Mouse (Mus musculus): Measurements from ENCODE around the gene Ints6. TPM values are rescaled to one million over a fixed set of nuclear protein-coding genes. Genes with fewer than 3 reads are reported as not detected.

Ints6 gene
- polyA plus RNA-seq, 1 experiment: 3.7 TPM

DNA sequence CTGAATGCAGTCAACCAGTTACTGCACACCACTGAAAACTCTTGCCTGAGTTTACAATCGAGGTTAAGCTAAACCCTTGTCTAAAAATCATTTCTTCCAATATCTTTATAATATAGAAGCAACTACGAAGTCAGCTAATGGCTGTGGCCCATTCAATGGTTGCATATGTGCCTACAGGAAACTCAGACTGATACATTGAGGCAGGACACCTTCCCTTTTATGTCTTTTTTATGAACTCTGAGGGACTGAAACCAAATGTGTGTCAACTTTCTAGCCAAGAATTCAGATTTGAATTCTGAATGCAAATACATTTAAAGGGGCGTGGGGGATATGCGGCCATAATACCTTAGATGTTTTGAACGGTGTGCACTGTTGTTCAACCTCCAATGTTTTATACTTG, 2.3 kb downstream of the Ints6 start:
- Histone ChIP-seq H3K4me3 (replicated peaks) (no peak overlapping the region), H3K27me3 (replicated peaks) (no peaks in the 10 kb centered on the region), H3K36me3 (replicated peaks; ENCODE audit: low read length) (peaks cover 35% of the 10 kb centered on the region), H3K4me1 (peaks cover 59% of the 10 kb centered on the region), H3K9me3 (no peaks in the 10 kb centered on the region)
- TF ChIP-seq FLI1 (IDR thresholded peaks at IDR 0.05; ENCODE audit: low read length): no peak
- no peak for TF ChIP-seq GATA1 (IDR thresholded peaks at IDR 0.05; ENCODE audit: borderline replicate concordance, low read length)

DNA sequence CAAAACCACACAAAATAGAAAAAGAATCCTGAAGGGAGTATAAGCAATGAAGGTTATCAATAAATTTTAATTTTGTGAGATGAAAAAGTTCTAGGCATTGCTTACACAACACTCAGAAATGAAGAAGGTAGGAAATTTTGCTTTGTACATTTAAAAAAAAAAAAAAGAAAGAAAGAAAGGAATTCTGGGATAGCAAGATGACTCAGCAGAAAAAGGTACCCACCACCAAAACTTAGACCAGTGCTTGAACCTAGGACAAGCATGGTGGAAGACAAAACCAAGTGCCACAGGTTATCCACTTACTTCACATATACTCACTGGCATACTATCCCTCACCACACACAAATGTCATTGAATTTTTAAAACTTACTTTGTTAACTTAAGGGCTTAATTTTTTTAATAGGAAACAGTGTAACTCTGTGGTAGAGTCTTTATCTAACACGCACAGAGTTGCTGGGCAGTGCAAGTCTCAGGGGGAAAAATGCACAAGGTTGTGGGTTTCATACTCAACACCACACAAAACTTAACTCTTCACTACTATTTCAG, 5.8 kb downstream of the Ints6 start:
- TF ChIP-seq GATA1 (IDR thresholded peaks at IDR 0.05; ENCODE audit: borderline replicate concordance, low read length) (no peak), FLI1 (IDR thresholded peaks at IDR 0.05; ENCODE audit: low read length) (no peak)
- Histone ChIP-seq H3K27me3 (replicated peaks) (no peaks in the 10 kb centered on the region), H3K9me3 (no peaks in the 10 kb centered on the region), H3K4me3 (replicated peaks) (no peak overlapping the region), H3K36me3 (replicated peaks; ENCODE audit: low read length) (peaks cover 47% of the 10 kb centered on the region), H3K4me1 (peaks cover 71% of the 10 kb centered on the region)

DNA sequence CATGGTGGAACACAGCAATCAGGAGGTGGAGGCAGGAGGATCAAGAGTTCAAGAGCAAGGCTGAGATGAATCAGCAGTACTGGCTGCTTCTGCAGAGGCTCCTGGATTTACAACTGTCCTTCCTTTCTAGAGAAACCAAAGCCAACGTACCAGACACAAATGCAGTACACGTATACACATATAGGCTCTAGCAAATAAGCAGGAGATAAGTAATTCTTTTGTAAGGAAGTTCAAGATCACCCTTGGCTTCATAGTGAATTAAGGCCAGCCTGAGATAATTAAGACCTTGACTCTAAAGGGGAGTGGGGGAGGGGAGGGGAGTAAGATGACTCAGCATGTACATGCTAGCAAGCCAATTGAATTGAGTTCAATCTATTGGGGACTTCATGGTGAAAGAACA, 9.5 kb downstream of the Ints6 start:
- peak overlapping the region; percentile 73 for H3K4me3 ChIP-seq (replicated peaks)
- TF ChIP-seq FLI1 (IDR thresholded peaks at IDR 0.05; ENCODE audit: low read length): no peak
- TF ChIP-seq GATA1 (IDR thresholded peaks at IDR 0.05; ENCODE audit: borderline replicate concordance, low read length): no peak
- no peaks in the 10 kb centered on the region for H3K9me3 ChIP-seq
- H3K27me3 ChIP-seq (replicated peaks): no peaks in the 10 kb centered on the region
- peaks cover 40% of the 10 kb centered on the region for H3K36me3 ChIP-seq (replicated peaks; ENCODE audit: low read length)
- peaks cover 52% of the 10 kb centered on the region for H3K4me1 ChIP-seq

GRCm38 (mm10) chr14:62735646-62736045, 25.3 kb downstream of the Ints6 start:
- Histone ChIP-seq H3K9me3 (no peaks in the 10 kb centered on the region), H3K27me3 (replicated peaks) (no peaks in the 10 kb centered on the region), H3K4me1 (peaks cover 30% of the 10 kb centered on the region), H3K4me3 (replicated peaks) (no peak overlapping the region), H3K36me3 (replicated peaks; ENCODE audit: low read length) (peaks cover 78% of the 10 kb centered on the region)
- TF ChIP-seq FLI1 (IDR thresholded peaks at IDR 0.05; ENCODE audit: low read length): no peak
- TF ChIP-seq GATA1 (IDR thresholded peaks at IDR 0.05; ENCODE audit: borderline replicate concordance, low read length): no peak

DNA sequence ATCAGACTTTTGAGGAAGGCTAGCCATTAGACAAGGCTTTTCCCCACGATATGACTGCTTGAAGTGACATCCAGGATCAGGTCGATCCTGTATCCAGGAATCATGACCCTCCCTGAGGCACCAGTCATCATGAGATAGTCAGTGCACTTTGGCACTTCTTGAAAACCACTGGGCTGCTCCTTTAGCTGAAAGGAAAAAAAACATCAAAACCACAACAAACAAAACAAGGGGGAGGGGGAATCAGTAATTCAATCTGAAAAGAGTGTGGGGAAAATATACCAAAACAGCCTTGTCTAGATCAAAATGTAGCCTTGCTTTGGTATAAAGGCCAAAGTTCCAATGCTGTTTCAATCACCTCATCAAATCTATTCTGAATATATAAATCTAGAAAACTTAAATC, 27.3 kb downstream of the Ints6 start:
- no peak overlapping the region for H3K4me3 ChIP-seq (replicated peaks)
- peaks cover 20% of the 10 kb centered on the region for H3K4me1 ChIP-seq
- no peaks in the 10 kb centered on the region for H3K9me3 ChIP-seq
- peaks cover 77% of the 10 kb centered on the region for H3K36me3 ChIP-seq (replicated peaks; ENCODE audit: low read length)
- TF ChIP-seq FLI1 (IDR thresholded peaks at IDR 0.05; ENCODE audit: low read length): no peak
- TF ChIP-seq GATA1 (IDR thresholded peaks at IDR 0.05; ENCODE audit: borderline replicate concordance, low read length): no peak
- no peaks in the 10 kb centered on the region for H3K27me3 ChIP-seq (replicated peaks)

GRCm38 (mm10) chr14:62731902-62732301, 29.1 kb downstream of the Ints6 start:
- Histone ChIP-seq H3K9me3 (no peaks in the 10 kb centered on the region), H3K36me3 (replicated peaks; ENCODE audit: low read length) (peaks cover 75% of the 10 kb centered on the region), H3K4me3 (replicated peaks) (no peak overlapping the region), H3K4me1 (peaks cover 11% of the 10 kb centered on the region), H3K27me3 (replicated peaks) (no peaks in the 10 kb centered on the region)
- no peak for TF ChIP-seq FLI1 (IDR thresholded peaks at IDR 0.05; ENCODE audit: low read length)
- no peak for TF ChIP-seq GATA1 (IDR thresholded peaks at IDR 0.05; ENCODE audit: borderline replicate concordance, low read length)

GRCm38 (mm10) chr14:62724560-62724959, 36.4 kb downstream of the Ints6 start:
- peaks cover 22% of the 10 kb centered on the region for H3K4me1 ChIP-seq

DNA sequence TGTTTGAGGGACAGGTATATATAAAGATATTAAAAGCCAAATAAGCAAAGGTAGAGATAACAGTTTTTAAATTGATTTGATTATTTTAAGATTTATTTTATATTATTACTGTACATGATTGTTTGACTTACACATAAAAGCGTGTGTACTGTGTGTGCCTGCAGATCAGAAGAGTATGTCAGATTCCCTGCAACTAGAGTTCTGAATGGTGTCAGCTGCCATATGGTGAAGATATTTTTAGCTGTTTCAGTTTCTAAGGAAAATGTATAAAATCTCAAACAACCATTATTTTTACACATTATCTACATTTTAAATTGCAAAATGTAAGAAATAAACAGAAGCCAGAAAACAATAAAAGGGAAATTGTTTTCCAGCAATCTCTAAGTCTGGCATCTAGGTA, 39.3 kb downstream of the Ints6 start:
- TF ChIP-seq GATA1 (IDR thresholded peaks at IDR 0.05; ENCODE audit: borderline replicate concordance, low read length) (no peak), FLI1 (IDR thresholded peaks at IDR 0.05; ENCODE audit: low read length) (no peak)

More at GRCm38 (mm10) chr14:62724560-62724959, 36.4 kb downstream of the Ints6 start:
- TF ChIP-seq FLI1 (IDR thresholded peaks at IDR 0.05; ENCODE audit: low read length) (no peak), GATA1 (IDR thresholded peaks at IDR 0.05; ENCODE audit: borderline replicate concordance, low read length) (no peak)
- peaks cover 68% of the 10 kb centered on the region for H3K36me3 ChIP-seq (replicated peaks; ENCODE audit: low read length)
- no peaks in the 10 kb centered on the region for H3K9me3 ChIP-seq
- H3K4me3 ChIP-seq (replicated peaks): no peak overlapping the region
- no peaks in the 10 kb centered on the region for H3K27me3 ChIP-seq (replicated peaks)

DNA sequence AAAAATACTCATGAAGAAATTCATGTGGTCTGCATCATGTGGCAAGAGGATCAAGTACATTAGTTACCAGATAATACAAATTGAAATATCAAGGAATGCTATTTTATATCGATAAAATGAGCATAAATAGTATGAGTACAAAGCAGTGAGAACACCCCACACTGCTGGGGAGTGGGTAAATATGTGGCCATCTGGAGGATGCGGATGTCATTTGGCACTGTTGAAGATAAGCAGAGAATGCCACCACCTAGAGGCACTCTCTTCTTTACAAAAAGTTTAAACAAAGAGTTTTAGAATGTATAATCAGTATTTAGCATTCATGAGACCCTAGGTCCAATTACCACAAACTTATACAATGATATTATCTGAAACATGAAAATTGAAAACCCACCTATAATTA, 42.8 kb downstream of the Ints6 start:
- Histone ChIP-seq H3K27me3 (replicated peaks) (no peaks in the 10 kb centered on the region), H3K9me3 (no peaks in the 10 kb centered on the region), H3K36me3 (replicated peaks; ENCODE audit: low read length) (peaks cover 58% of the 10 kb centered on the region), H3K4me1 (peaks cover 22% of the 10 kb centered on the region), H3K4me3 (replicated peaks) (no peak overlapping the region)
- TF ChIP-seq GATA1 (IDR thresholded peaks at IDR 0.05; ENCODE audit: borderline replicate concordance, low read length): no peak
- TF ChIP-seq FLI1 (IDR thresholded peaks at IDR 0.05; ENCODE audit: low read length): no peak

More for the DNA sequence above, 39.3 kb downstream of the Ints6 start:
- H3K4me1 ChIP-seq: peaks cover 29% of the 10 kb centered on the region
- H3K9me3 ChIP-seq: no peaks in the 10 kb centered on the region
- H3K36me3 ChIP-seq (replicated peaks; ENCODE audit: low read length): peaks cover 55% of the 10 kb centered on the region
- H3K4me3 ChIP-seq (replicated peaks): no peak overlapping the region
- no peaks in the 10 kb centered on the region for H3K27me3 ChIP-seq (replicated peaks)

GRCm38 (mm10) chr14:62673646-62674045, 87.3 kb downstream of the Ints6 start:
- no peaks in the 10 kb centered on the region for H3K4me1 ChIP-seq
- H3K27me3 ChIP-seq (replicated peaks): peaks cover 22% of the 10 kb centered on the region
- H3K4me3 ChIP-seq (replicated peaks): no peak overlapping the region
- TF ChIP-seq FLI1 (IDR thresholded peaks at IDR 0.05; ENCODE audit: low read length): no peak
- no peak for TF ChIP-seq GATA1 (IDR thresholded peaks at IDR 0.05; ENCODE audit: borderline replicate concordance, low read length)
- no peaks in the 10 kb centered on the region for H3K36me3 ChIP-seq (replicated peaks; ENCODE audit: low read length)
- H3K9me3 ChIP-seq: no peaks in the 10 kb centered on the region

Measured in megakaryocyte, embryonic 14.5 days (primary cell).